Mouse (Mus musculus) right cerebral cortex, postnatal 14 days (tissue): ENCODE data around the gene Dnaja3.
A peak's percentile ranks its signal among the peaks of the same experiment; 100 is the strongest.
"Not testable (repeated sequence)": the region's sequence is repeated elsewhere in the genome, so short reads cannot be mapped to it uniquely, and the experiment has no call there.

Experiments used
- DNase-seq: peaks from one replicate; pipeline ENCODE4 v3.0.0; 2022

Dnaja3 gene

GRCm38 (mm10) chr16:4725780-4726527 is 86.2 kb downstream of the Dnaja3 start, which contains the start of gene Hmox2:
TSS of gene Hmox2 (plus strand) at chr16:4726361.
- peak; percentile 92 for DNase-seq

GRCm38 (mm10) chr16:4726528-4727128 is 86.8 kb downstream of the Dnaja3 start:
- DNase-seq: peak; percentile 26

- DNase-seq: no peak
These were observed 87.7 kb downstream of the Dnaja3 start for GRCm38 (mm10) chr16:4727526-4727925.

GRCm38 (mm10) chr16:4727963-4728362 is 88.2 kb downstream of the Dnaja3 start:
- no peak for DNase-seq

- DNase-seq: no peak
These were observed 91.1 kb downstream of the Dnaja3 start for GRCm38 (mm10) chr16:4730776-4731358.

- DNase-seq: no peak
These were observed 96.5 kb downstream of the Dnaja3 start for GRCm38 (mm10) chr16:4736262-4736661.

GRCm38 (mm10) chr16:4739994-4740393 is 100.2 kb downstream of the Dnaja3 start:
- DNase-seq: no peak

- no peak for DNase-seq
These were observed 102.4 kb downstream of the Dnaja3 start for GRCm38 (mm10) chr16:4742186-4742585.

- DNase-seq: no peak
These were observed 112.4 kb downstream of the Dnaja3 start for GRCm38 (mm10) chr16:4752155-4752554.

GRCm38 (mm10) chr16:4754045-4754444 is 114.3 kb downstream of the Dnaja3 start:
- no peak for DNase-seq

- not testable (repeated sequence) for DNase-seq
These were observed 117.0 kb downstream of the Dnaja3 start for GRCm38 (mm10) chr16:4756660-4757335.
